27 mouse cellular contexts compared by ENCODE assay signal in genomic region chr4:82443441-82443840, GRCm38 (mm10).
DNase-seq lines count a peak whose midpoint lies in the region; ATAC-seq and TF ChIP-seq lines count a peak whose summit lies in the region.
"Had no signal": no experiment of that assay in that cellular context is flagged by ENCODE, and none has a peak within 500 bp of the region (broad histone marks: within the 10 kb centered on the region; RNA-seq: fewer than 3 reads in every experiment).

No protein-coding gene starts in this region.

- no peak for TF ChIP-seq EP300 in heart, postnatal 0 days (IDR thresholded peaks at IDR 0.05; ENCODE audit: low read depth)

- DNase-seq in heart, postnatal 0 days (ENCODE audit: low spot score): no peak
- DNase-seq in heart, postnatal 25 days (ENCODE audit: low spot score): no peak
- DNase-seq in kidney, postnatal 4 days: no peak
- no peak for DNase-seq in right cerebral cortex, postnatal 25 days
- DNase-seq: adrenal gland, adult 2 months; cerebellum, adult 18-20 months; cerebellum, postnatal 14 days; liver, postnatal 0 days; right cerebral cortex, adult 18-20 months; thymus, adult 2 months; thymus, postnatal 4 days had no signal

- peaks cover 68% of the 10 kb centered on the region for H3K4me1 ChIP-seq in heart, postnatal 0 days (ENCODE audit: control insufficient read depth, insufficient read depth)
- peaks cover 39% of the 10 kb centered on the region for H3K4me1 ChIP-seq in kidney, embryonic 14.5 days (ENCODE audit: control insufficient read depth, insufficient read depth, low read length)
- H3K4me1 ChIP-seq in brown adipose tissue, adult 24 weeks (ENCODE audit: control insufficient read depth, insufficient read depth, insufficient read length, low read length): peaks cover 23% of the 10 kb centered on the region
- peaks cover 13% of the 10 kb centered on the region for H3K4me1 ChIP-seq in cortical plate, adult 2 months (ENCODE audit: control insufficient read depth, insufficient read depth, low read length)

- H3K4me3 ChIP-seq in heart, postnatal 0 days (ENCODE audit: low read depth, low read length): no peak overlapping the region
- H3K4me3 ChIP-seq in kidney, embryonic 14.5 days (ENCODE audit: low read length): no peak overlapping the region
- H3K4me3 ChIP-seq in brown adipose tissue, adult 24 weeks (ENCODE audit: insufficient read depth, low read depth, low read length): no peak overlapping the region
- H3K4me3 ChIP-seq in cortical plate, adult 2 months (ENCODE audit: insufficient read depth, low read length): no peak overlapping the region
- H3K4me3 ChIP-seq: embryonic facial prominence, embryonic 12.5 days; erythroblast, embryonic 14.5 days; forebrain, embryonic 12.5 days; hindbrain, embryonic 10.5 days; layer of hippocampus, adult 2 months; limb, embryonic 12.5 days; midbrain, embryonic 10.5 days; myocyte had no signal

- no peak for ATAC-seq in heart, postnatal 0 days (ENCODE audit: insufficient read depth, low read depth)
- ATAC-seq in kidney, embryonic 14.5 days (ENCODE audit: low FRiP score, low TSS enrichment): no peak
- ATAC-seq: hindbrain, embryonic 16.5 days; intestine, postnatal 0 days; liver, postnatal 0 days; midbrain, embryonic 16.5 days had no signal

- no peaks in the 10 kb centered on the region for H3K9me3 ChIP-seq in heart, postnatal 0 days (replicated peaks; ENCODE audit: control insufficient read depth, low read length)
- no peaks in the 10 kb centered on the region for H3K9me3 ChIP-seq in kidney, embryonic 14.5 days (ENCODE audit: control insufficient read depth, low read length)
- H3K9me3 ChIP-seq: embryonic facial prominence, embryonic 12.5 days; forebrain, embryonic 12.5 days; hindbrain, embryonic 10.5 days; limb, embryonic 12.5 days; midbrain, embryonic 10.5 days had no signal

- no peaks in the 10 kb centered on the region for H3K27me3 ChIP-seq in heart, postnatal 0 days (ENCODE audit: control insufficient read depth, insufficient read depth, low read length)
- H3K27me3 ChIP-seq in kidney, embryonic 14.5 days (ENCODE audit: control insufficient read depth, insufficient read depth, low read length): no peaks in the 10 kb centered on the region
- H3K27me3 ChIP-seq: embryonic facial prominence, embryonic 12.5 days; forebrain, embryonic 12.5 days; limb, embryonic 12.5 days had no signal

- TF ChIP-seq POLR2A in cortical plate, adult 2 months (IDR thresholded peaks at IDR 0.05; ENCODE audit: extremely low read depth, insufficient read depth, low read length): no peak

- H3K27ac ChIP-seq in heart, postnatal 0 days (ENCODE audit: low read depth): peak overlapping the region; percentile 39; the same call in 1 of the 2 replicates
- peak overlapping the region; percentile 37; the same call in 1 of the 2 replicates for H3K27ac ChIP-seq in kidney, embryonic 14.5 days (ENCODE audit: low read depth, low read length)
- peak overlapping the region; percentile 27 for H3K27ac ChIP-seq in brown adipose tissue, adult 24 weeks (replicated peaks; ENCODE audit: low read depth, low read length)
- H3K27ac ChIP-seq in cortical plate, adult 2 months (ENCODE audit: insufficient read depth, low read length): peak overlapping the region; percentile 21; the same call in 1 of the 2 replicates
- H3K27ac ChIP-seq: embryonic facial prominence, embryonic 12.5 days; forebrain, embryonic 12.5 days; hindbrain, embryonic 10.5 days; limb, embryonic 12.5 days; macrophage; midbrain, embryonic 10.5 days had no signal

- TF ChIP-seq CTCF in heart, postnatal 0 days (IDR thresholded peaks at IDR 0.05; ENCODE audit: low read depth): no peak
- no peak for TF ChIP-seq CTCF in cortical plate, adult 2 months (IDR thresholded peaks at IDR 0.05; ENCODE audit: extremely low read depth, insufficient read depth, low read length)

- no peaks in the 10 kb centered on the region for H3K36me3 ChIP-seq in heart, postnatal 0 days (replicated peaks; ENCODE audit: control insufficient read depth, insufficient read depth, low read length)
- no peaks in the 10 kb centered on the region for H3K36me3 ChIP-seq in kidney, embryonic 14.5 days (ENCODE audit: control insufficient read depth, insufficient read depth, low read length)
- H3K36me3 ChIP-seq: embryonic facial prominence, embryonic 12.5 days; forebrain, embryonic 12.5 days; hindbrain, embryonic 10.5 days; limb, embryonic 12.5 days; midbrain, embryonic 10.5 days had no signal

- intact Hi-C loops in heart, postnatal 25 days (cut with DNase I): no loop called here

- 80% methylated on average over 5 of the region's 5 CpGs for WGBS in heart, postnatal 0 days
- 86% methylated on average over 5 of the region's 5 CpGs for WGBS in kidney, embryonic 14.5 days

- H3K4me2 ChIP-seq in heart, postnatal 0 days (ENCODE audit: low read depth, low read length): no peak overlapping the region
- H3K4me2 ChIP-seq in kidney, embryonic 14.5 days (replicated peaks; ENCODE audit: low read depth, low read length): no peak overlapping the region
- H3K4me2 ChIP-seq: embryonic facial prominence, embryonic 12.5 days; forebrain, embryonic 12.5 days; limb, embryonic 12.5 days; liver, embryonic 11.5 days had no signal

- H3K9ac ChIP-seq in heart, postnatal 0 days (replicated peaks; ENCODE audit: low read depth, low read length): no peak overlapping the region
- H3K9ac ChIP-seq in kidney, embryonic 14.5 days (ENCODE audit: low read depth, low read length): no peak overlapping the region
- H3K9ac ChIP-seq: embryonic facial prominence, embryonic 12.5 days; forebrain, embryonic 12.5 days; limb, embryonic 12.5 days; liver, postnatal 0 days had no signal
